Mouse (Mus musculus) ES-E14 (cell line): ENCODE data around the gene Dok7.

Experiments
- CHD2 ChIP-seq: IDR thresholded peaks from 2 replicates; pipeline ENCODE4 v1.6.1; 2014; ENCODE audit warnings: mild to moderate bottlenecking, low read depth, low read length, inconsistent platforms
- HCFC1 ChIP-seq: IDR thresholded peaks from 2 replicates; pipeline ENCODE4 v1.6.1; 2012; ENCODE audit warnings: low read length, inconsistent platforms, borderline replicate concordance; ENCODE audit not compliant: insufficient read depth
- MAFK ChIP-seq: IDR thresholded peaks from 2 replicates; pipeline ENCODE4 v1.6.1; 2014; ENCODE audit warnings: mild to moderate bottlenecking, low read depth, low read length, inconsistent platforms; ENCODE audit not compliant: insufficient read depth
- ZC3H11A ChIP-seq: IDR thresholded peaks from 2 replicates; pipeline ENCODE4 v1.6.1; 2012; ENCODE audit warnings: low read depth, mild to moderate bottlenecking, inconsistent platforms, low read length, borderline replicate concordance
- ZNF384 ChIP-seq: IDR thresholded peaks from 2 replicates; pipeline ENCODE4 v1.6.1; 2012; ENCODE audit warnings: low read depth, low read length, inconsistent platforms

GRCm38 (mm10) chr5:35069841-35070240 is 13.3 kb downstream of the Dok7 start:
- TF ChIP-seq ZNF384 (no peak), ZC3H11A (no peak), CHD2 (no peak), HCFC1 (no peak), MAFK (no peak)
